Mouse (Mus musculus) forebrain, postnatal 0 days (tissue): Measurements from ENCODE around the gene Chmp2a. TPM values are rescaled to one million over a fixed set of nuclear protein-coding genes. Genes with fewer than 3 reads are reported as not detected.
A peak's percentile ranks its signal among the peaks of the same experiment; 100 is the strongest.

Experiments used
- ATAC-seq: fragments of 200-750 bp; cut with Nextera tagmentation; 2 replicates; pipeline ENCODE4 v1.8.0; 2017; ENCODE audit warnings: mild to moderate bottlenecking, moderate library complexity
- DNase-seq: peaks from one replicate; pipeline ENCODE4 v3.0.0-alpha.2; 2015
- H3K27ac ChIP-seq: fragments of 300-500 bp; sonication (generic); 2 replicates; pipeline ENCODE4 v1.5.1; 2014; ENCODE audit warnings: low read depth, mild to moderate bottlenecking, antibody characterized with exemption, low read length, moderate library complexity, mixed read lengths
- H3K27me3 ChIP-seq: fragments of 300-500 bp; sonication (generic); 2 replicates; pipeline ENCODE4 v1.6.1; 2014; ENCODE audit warnings: mild to moderate bottlenecking, low read length, mixed read lengths; ENCODE audit not compliant: insufficient read depth
- H3K36me3 ChIP-seq: fragments of 300-500 bp; sonication (generic); 2 replicates; pipeline ENCODE4 v1.6.1; 2014; ENCODE audit warnings: mild to moderate bottlenecking, moderate library complexity; ENCODE audit not compliant: insufficient read depth
- H3K4me1 ChIP-seq: fragments of 300-500 bp; sonication (generic); 2 replicates; pipeline ENCODE4 v1.6.1; 2014; ENCODE audit warnings: antibody characterized with exemption; ENCODE audit not compliant: insufficient read depth
- H3K4me2 ChIP-seq: fragments of 300-500 bp; sonication (generic); 2 replicates; pipeline ENCODE4 v1.6.1; 2014; ENCODE audit warnings: low read depth, mild to moderate bottlenecking, moderate library complexity
- H3K4me3 ChIP-seq: fragments of 300-500 bp; sonication (generic); 2 replicates; pipeline ENCODE4 v1.5.1; 2014; ENCODE audit warnings: low read depth, low read length, mixed read lengths
- H3K9ac ChIP-seq: fragments of 300-500 bp; sonication (generic); 2 replicates; pipeline ENCODE4 v1.6.1; 2014; ENCODE audit warnings: mild to moderate bottlenecking
- H3K9me3 ChIP-seq: fragments of 300-500 bp; sonication (generic); 2 replicates; pipeline ENCODE4 v1.6.1; 2016; ENCODE audit warnings: low read length
- CTCF ChIP-seq: sonication (generic); IDR thresholded peaks from 2 replicates; pipeline ENCODE4 v1.5.1; 2016; ENCODE audit warnings: antibody characterized with exemption, control low read depth, low read depth
- WGBS: fragments of 180-500 bp; shearing (Covaris S2); extraction: QIAGEN DNeasy Blood & Tissue Kit; methylation state at CpG from one replicate; pipeline ENCODE4 v1.1.7; 2014; 5-methylcytosine and 5-hydroxymethylcytosine counted together
- polyA plus RNA-seq: library from polyadenylated mRNA; unstranded; fragments of >200 nt; fragmentation: Nextera tagmentation; extraction: Ambion mirVana; gene quantifications from 2 replicates; pipeline ENCODE4 v1.2.1, GENCODE M21; 2015
- total RNA-seq: library from RNA; depleted of rRNA; stranded (reverse); fragments of >200 nt; gene quantifications from 2 replicates; pipeline ENCODE4 v1.2.3, GENCODE M21; 2014

Gene Chmp2a
- total and polyA plus RNA-seq, 2 experiments from 2014 or later = 131 to 210 TPM

GRCm38 (mm10) chr7:13042511-13042910 is 7.9 kb upstream of the Chmp2a start:
- 81% methylated on average over 6 of the region's 6 CpGs for WGBS
- no peak for ATAC-seq
- Histone ChIP-seq H3K36me3 (no peaks in the 10 kb centered on the region), H3K4me2 (no peak overlapping the region), H3K27me3 (peaks cover 10% of the 10 kb centered on the region), H3K4me3 (no peak overlapping the region), H3K27ac (no peak overlapping the region), H3K9ac (0 out of 2 replicates have a peak overlapping the region, but pooled peaks have one; percentile 1), H3K9me3 (no peaks in the 10 kb centered on the region), H3K4me1 (peaks cover 7% of the 10 kb centered on the region)
- no peak for TF ChIP-seq CTCF
- no peak for DNase-seq

DNA sequence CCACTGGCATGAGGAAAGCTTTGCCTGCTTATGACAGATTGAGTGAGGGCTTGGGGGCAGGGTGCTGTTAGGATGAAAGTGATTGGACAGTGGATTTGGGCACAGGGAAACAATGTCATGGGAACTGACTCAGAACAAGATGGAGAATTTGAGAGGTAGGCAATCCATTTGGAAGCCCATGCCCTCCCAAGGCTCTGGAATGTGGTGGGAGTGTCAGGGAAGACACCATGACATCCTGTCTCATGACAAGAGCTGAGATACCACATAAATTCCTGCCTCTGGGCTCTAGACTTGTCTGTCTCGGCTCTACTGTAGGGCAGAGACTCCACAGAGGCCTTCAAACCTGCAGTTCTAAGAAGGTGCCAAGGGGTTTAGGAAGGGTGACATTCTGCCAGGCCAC is 6.6 kb upstream of the Chmp2a start:
- Histone ChIP-seq H3K4me2 (no peak overlapping the region), H3K36me3 (peaks cover 4% of the 10 kb centered on the region; the same call in 1 of the 2 replicates), H3K4me1 (peaks cover 14% of the 10 kb centered on the region), H3K9ac (no peak overlapping the region), H3K27me3 (peaks cover 10% of the 10 kb centered on the region), H3K9me3 (no peaks in the 10 kb centered on the region), H3K4me3 (no peak overlapping the region), H3K27ac (no peak overlapping the region)
- WGBS = 71% methylated on average over 1 of the region's 1 CpGs
- ATAC-seq (no peak), DNase-seq (no peak)
- no peak for TF ChIP-seq CTCF

- Histone ChIP-seq H3K4me1 (peaks cover 11% of the 10 kb centered on the region), H3K4me3 (no peak overlapping the region), H3K4me2 (peak overlapping the region; percentile 75), H3K36me3 (peaks cover 18% of the 10 kb centered on the region), H3K9ac (peak overlapping the region; percentile 94), H3K27me3 (0 out of 2 replicates have a peak, but pooled peaks cover 4% of the 10 kb centered on the region), H3K9me3 (no peaks in the 10 kb centered on the region), H3K27ac (peak overlapping the region; percentile 99; the same call in 1 of the 2 replicates)
- no peak for ATAC-seq
- DNase-seq = no peak
- no peak for TF ChIP-seq CTCF
- WGBS = 90% methylated on average over 1 of the region's 1 CpGs
Measured at GRCm38 (mm10) chr7:13039181-13039580, 4.6 kb upstream of the Chmp2a start.

DNA sequence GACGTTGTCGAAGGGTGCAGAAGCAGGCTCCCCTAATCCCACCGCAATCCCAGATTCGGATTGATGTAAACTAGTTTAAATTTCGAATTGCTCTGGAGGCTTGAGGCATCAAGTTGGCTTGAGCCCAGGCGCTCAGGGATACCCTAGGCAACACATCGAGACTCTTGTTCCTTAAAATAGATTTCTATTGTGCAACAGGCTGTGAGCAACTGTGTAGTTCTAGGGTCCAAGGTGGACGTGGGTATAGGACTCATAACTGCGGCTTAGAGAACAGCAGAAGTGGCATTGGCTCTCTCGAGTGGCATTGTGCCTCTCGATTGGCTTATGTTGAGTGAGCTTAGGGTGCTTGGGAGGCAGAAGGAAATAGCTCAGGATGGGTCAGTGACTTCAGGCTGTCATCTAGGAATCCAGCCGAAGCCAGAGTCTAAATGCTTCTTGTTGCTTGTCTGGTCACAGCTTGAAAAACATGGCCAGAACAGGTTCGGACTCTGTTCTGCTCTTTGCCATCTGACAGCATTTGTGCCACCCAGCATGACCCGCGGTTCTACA is 4.1 kb upstream of the Chmp2a start:
- H3K4me2 ChIP-seq = peak overlapping the region; percentile 75
- H3K36me3 ChIP-seq = peaks cover 18% of the 10 kb centered on the region
- no peak for TF ChIP-seq CTCF
- H3K4me1 ChIP-seq = peaks cover 16% of the 10 kb centered on the region
- H3K4me3 ChIP-seq = peak overlapping the region; percentile 90
- no peaks in the 10 kb centered on the region for H3K9me3 ChIP-seq
- 21% methylated on average over 15 of the region's 15 CpGs for WGBS
- peak overlapping the region; percentile 99 for H3K27ac ChIP-seq
- H3K27me3 ChIP-seq = 0 out of 2 replicates have a peak, but pooled peaks cover 4% of the 10 kb centered on the region
- H3K9ac ChIP-seq = peak overlapping the region; percentile 94
- ATAC-seq (no peak), DNase-seq (no peak)

DNA sequence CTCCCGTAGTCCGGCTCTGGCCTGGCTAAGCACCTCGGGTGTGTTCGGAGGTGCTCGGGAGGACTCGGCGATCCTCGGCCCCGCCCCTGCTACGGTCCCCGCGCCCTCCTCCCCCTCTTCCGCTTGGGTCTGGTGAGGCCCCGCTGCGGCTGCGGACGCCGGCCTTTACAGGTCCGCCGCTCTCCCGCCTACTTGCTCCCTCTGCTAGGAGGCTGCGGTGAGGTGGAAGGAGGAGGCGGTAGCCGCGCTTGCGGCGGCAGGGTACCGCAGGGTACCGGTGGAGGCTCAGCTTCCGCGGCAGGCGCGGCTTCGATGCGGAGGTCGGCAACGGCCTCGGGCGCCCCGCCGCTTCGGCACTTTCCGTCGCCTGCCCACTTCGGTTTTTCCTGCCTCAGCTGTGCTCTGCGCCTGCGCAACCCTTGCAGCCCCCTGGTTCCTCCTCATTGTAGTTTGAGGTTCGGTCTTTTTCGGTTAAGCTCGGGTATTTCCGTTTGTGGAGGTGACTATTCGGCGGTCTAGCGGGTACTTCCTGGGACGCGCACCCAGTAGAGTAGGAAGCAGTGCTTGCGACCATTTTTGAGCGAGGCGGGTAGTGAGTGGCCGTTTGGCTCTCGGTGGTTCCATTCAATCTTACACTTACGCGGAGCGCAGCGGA is 3.4 kb upstream of the Chmp2a start, which contains the start of gene Ube2m:
Ube2m (minus strand) TSS at position 375 of the 655 bp plus-strand sequence.
- Histone ChIP-seq H3K4me3 (peak within 1 kb of the TSS; percentile 90), H3K9ac (peak within 1 kb of the TSS; percentile 94), H3K27ac (peak within 1 kb of the TSS; percentile 99), H3K27me3 (0 out of 2 replicates have a peak, but pooled peaks cover 4% of the 10 kb centered on the region), H3K4me1 (peaks cover 21% of the 10 kb centered on the region), H3K4me2 (peak within 1 kb of the TSS; percentile 75), H3K9me3 (no peaks in the 10 kb centered on the region), H3K36me3 (peaks cover 21% of the 10 kb centered on the region)
- ATAC-seq (peak; percentile 91), DNase-seq (peak; percentile 100)
- no peak; the same call in 1 of the 2 replicates for TF ChIP-seq CTCF
- under 1% methylated on average over 64 of the region's 65 CpGs for WGBS

DNA sequence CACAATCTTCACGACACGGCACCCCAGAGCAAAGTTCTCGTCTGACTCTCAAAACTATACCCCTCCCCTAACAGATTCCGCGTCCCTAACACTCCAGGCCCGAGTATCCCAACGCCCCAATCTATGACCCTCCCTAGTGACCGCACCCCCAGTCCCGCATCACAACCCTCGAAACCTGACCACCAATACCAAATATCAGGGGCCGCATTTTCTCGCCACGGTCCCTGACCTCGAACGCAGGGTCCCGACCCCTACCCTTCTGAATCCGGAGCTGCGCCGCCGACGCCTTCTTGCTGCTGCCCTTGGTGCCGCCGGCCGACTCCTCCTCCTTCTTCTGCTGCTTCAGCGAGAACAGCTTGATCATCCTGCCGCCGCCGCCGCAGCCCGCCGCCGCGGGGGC is 2.8 kb upstream of the Chmp2a start:
- WGBS = under 1% methylated on average over 31 of the region's 33 CpGs
- Histone ChIP-seq H3K27me3 (no peaks in the 10 kb centered on the region), H3K9ac (peak overlapping the region; percentile 94), H3K27ac (peak overlapping the region; percentile 99), H3K36me3 (peaks cover 27% of the 10 kb centered on the region), H3K4me2 (peak overlapping the region; percentile 75), H3K4me3 (peak overlapping the region; percentile 90), H3K4me1 (peaks cover 21% of the 10 kb centered on the region), H3K9me3 (no peaks in the 10 kb centered on the region)
- no peak for TF ChIP-seq CTCF
- no peak for DNase-seq
- ATAC-seq = no peak

DNA sequence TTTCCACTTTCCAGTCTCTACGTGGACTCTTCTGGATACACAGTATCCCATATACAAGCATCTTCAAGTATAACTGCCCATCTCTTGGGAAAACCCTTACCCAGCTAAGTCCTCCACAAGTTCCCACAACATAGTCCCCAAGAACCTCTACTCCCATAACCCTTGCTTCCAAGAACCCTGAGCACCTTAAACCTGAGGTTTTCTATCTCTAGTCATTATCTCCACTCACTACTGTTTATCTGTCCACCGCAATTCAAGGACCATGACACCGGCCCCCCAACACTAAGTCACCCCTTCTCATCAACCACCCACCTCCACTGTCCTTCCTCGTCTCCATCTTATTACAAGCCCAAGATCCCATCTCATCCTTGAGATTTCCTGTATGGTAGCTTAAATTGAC is 2.2 kb upstream of the Chmp2a start:
- H3K4me2 ChIP-seq = peak overlapping the region; percentile 75
- no peaks in the 10 kb centered on the region for H3K27me3 ChIP-seq
- H3K4me1 ChIP-seq = peaks cover 21% of the 10 kb centered on the region
- H3K36me3 ChIP-seq = peaks cover 32% of the 10 kb centered on the region
- H3K4me3 ChIP-seq = peak overlapping the region; percentile 90
- H3K27ac ChIP-seq = no peak overlapping the region; the same call in 1 of the 2 replicates
- ATAC-seq = no peak
- no peak for TF ChIP-seq CTCF
- H3K9ac ChIP-seq = peak overlapping the region; percentile 94
- no peak for DNase-seq
- no peaks in the 10 kb centered on the region for H3K9me3 ChIP-seq
- WGBS = 57% methylated on average over 4 of the region's 4 CpGs
